Mouse (Mus musculus): ENCODE data around the gene F13b.

DNA sequence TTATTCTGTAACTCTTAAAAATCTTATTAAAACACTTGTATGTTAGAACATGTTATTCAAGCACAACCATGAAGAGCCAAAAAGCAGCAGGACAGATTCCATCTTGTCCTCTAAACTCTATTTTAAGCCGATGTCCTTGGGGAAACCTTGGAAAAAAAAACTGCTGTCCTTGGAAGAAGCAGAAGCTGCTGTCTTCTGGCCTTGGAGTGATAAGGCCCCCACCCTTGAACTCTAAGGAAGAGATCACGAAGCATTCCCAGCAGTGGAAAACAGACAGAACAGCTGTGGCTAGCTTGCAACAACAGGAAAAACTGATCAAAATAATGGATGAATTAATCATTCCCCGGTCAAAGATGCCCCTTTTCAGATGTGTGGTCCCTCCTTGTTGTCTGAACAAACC lies 5.3 kb upstream of the F13b start:
- TF ChIP-seq POLR2A (IDR thresholded peaks at IDR 0.05; ENCODE audit: control insufficient read depth in 1 of 2, insufficient read depth in 1 of 2, low read depth in 1 of 2, low read length in 2 of 2, poor library complexity in 1 of 2) (no peak), CTCF (IDR thresholded peaks at IDR 0.05 in 2 of 3, conservative IDR thresholded peaks at IDR 0.05 in 1 of 3; ENCODE audit: control insufficient read depth in 1 of 3, insufficient read depth in 1 of 3, low read depth in 2 of 3, low read length in 3 of 3, poor library complexity in 1 of 3, severe bottlenecking in 1 of 3) (no peak), UBTF (IDR thresholded peaks at IDR 0.05; ENCODE audit: borderline replicate concordance, insufficient read depth, low read depth, low read length) (no peak), JUND (IDR thresholded peaks at IDR 0.05; ENCODE audit: low read depth, low read length) (no peak), MEF2A (IDR thresholded peaks at IDR 0.05; ENCODE audit: extremely low read depth, insufficient replicate concordance, low read depth, low read length, poor library complexity, severe bottlenecking) (no peak), USF1 (IDR thresholded peaks at IDR 0.05; ENCODE audit: low read depth, low read length) (no peak), SMC3 (IDR thresholded peaks at IDR 0.05; ENCODE audit: low read depth, low read length) (no peak), KAT2A (conservative IDR thresholded peaks at IDR 0.05; ENCODE audit: low read depth, low read length) (no peak), MAZ (IDR thresholded peaks at IDR 0.05; ENCODE audit: low read depth, low read length) (no peak), TCF12 (IDR thresholded peaks at IDR 0.05; ENCODE audit: low read depth, low read length) (no peak)

Measured in MEL (cell line).